Mouse (Mus musculus) embryonic facial prominence, embryonic 14.5 days (tissue): Measurements from ENCODE around the gene Pdlim3. TPM values are rescaled to one million over a fixed set of nuclear protein-coding genes. Genes with fewer than 3 reads are reported as not detected.
A peak's percentile ranks its signal among the peaks of the same experiment; 100 is the strongest.

Experiments
- ATAC-seq: fragments of 200-750 bp; cut with Nextera tagmentation; 2 replicates; pipeline ENCODE4 v1.8.0; 2017; ENCODE audit warnings: low read depth, moderate number of reproducible peaks, moderate TSS enrichment
- DNase-seq: peaks from one replicate; pipeline ENCODE4 v3.0.0-alpha.2; 2015; ENCODE audit warnings: low spot score
- H3K27ac ChIP-seq: fragments of 300-500 bp; sonication (generic); replicated peaks from 2 replicates; pipeline ENCODE4 v1.5.1; 2014; ENCODE audit warnings: low read depth, mild to moderate bottlenecking, low read length, moderate library complexity
- H3K27me3 ChIP-seq: fragments of 300-500 bp; sonication (generic); replicated peaks from 2 replicates; pipeline ENCODE4 v1.6.1; 2014; ENCODE audit warnings: low read length; ENCODE audit not compliant: control insufficient read depth, insufficient read depth
- H3K36me3 ChIP-seq: fragments of 300-500 bp; sonication (generic); 2 replicates; pipeline ENCODE4 v1.6.1; 2014; ENCODE audit warnings: low read length, mixed read lengths; ENCODE audit not compliant: control insufficient read depth, insufficient read depth
- H3K4me1 ChIP-seq: fragments of 300-500 bp; sonication (generic); 2 replicates; pipeline ENCODE4 v1.6.1; 2014; ENCODE audit warnings: antibody characterized with exemption, low read length; ENCODE audit not compliant: control insufficient read depth, insufficient read depth
- H3K4me2 ChIP-seq: fragments of 300-500 bp; sonication (generic); 2 replicates; pipeline ENCODE4 v1.6.1; 2014; ENCODE audit warnings: low read depth, mild to moderate bottlenecking, low read length, moderate library complexity, mixed read lengths
- H3K4me3 ChIP-seq: fragments of 300-500 bp; sonication (generic); 2 replicates; pipeline ENCODE4 v1.5.1; 2014; ENCODE audit warnings: low read depth, mild to moderate bottlenecking, low read length
- H3K9ac ChIP-seq: fragments of 300-500 bp; sonication (generic); 2 replicates; pipeline ENCODE4 v1.6.1; 2014; ENCODE audit warnings: low read depth, mild to moderate bottlenecking, low read length, moderate library complexity, mixed read lengths
- H3K9me3 ChIP-seq: fragments of 300-500 bp; sonication (generic); 2 replicates; pipeline ENCODE4 v1.6.1; 2016; ENCODE audit warnings: low read length; ENCODE audit not compliant: control insufficient read depth
- WGBS: fragments of 180-500 bp; shearing (Covaris S2); extraction: QIAGEN DNeasy Blood & Tissue Kit; methylation state at CpG from one replicate; pipeline ENCODE4 v1.1.7; 2014; 5-methylcytosine and 5-hydroxymethylcytosine counted together
- polyA plus RNA-seq: library from polyadenylated mRNA; unstranded; fragments of >200 nt; fragmentation: Nextera tagmentation; extraction: Ambion mirVana; gene quantifications from 2 replicates; pipeline ENCODE4 v1.2.1, GENCODE M21; 2014

The Pdlim3 gene
- polyA plus RNA-seq, 1 experiment from 2014 or later: 105 TPM

- Histone ChIP-seq H3K27me3 (no peaks in the 10 kb centered on the region), H3K27ac (peak overlapping the region; percentile 6; the same call in 1 of the 2 replicates), H3K9me3 (no peaks in the 10 kb centered on the region), H3K4me1 (no peaks in the 10 kb centered on the region), H3K4me3 (no peak overlapping the region), H3K36me3 (no peaks in the 10 kb centered on the region), H3K4me2 (no peak overlapping the region), H3K9ac (no peak overlapping the region)
- DNase-seq: no peak
- 76% methylated on average over 3 of the region's 3 CpGs for whole genome bisulfite sequencing
- no peak for ATAC-seq
These were observed 31.2 kb downstream of the Pdlim3 start for GRCm38 (mm10) chr8:45916496-45916895.

DNA sequence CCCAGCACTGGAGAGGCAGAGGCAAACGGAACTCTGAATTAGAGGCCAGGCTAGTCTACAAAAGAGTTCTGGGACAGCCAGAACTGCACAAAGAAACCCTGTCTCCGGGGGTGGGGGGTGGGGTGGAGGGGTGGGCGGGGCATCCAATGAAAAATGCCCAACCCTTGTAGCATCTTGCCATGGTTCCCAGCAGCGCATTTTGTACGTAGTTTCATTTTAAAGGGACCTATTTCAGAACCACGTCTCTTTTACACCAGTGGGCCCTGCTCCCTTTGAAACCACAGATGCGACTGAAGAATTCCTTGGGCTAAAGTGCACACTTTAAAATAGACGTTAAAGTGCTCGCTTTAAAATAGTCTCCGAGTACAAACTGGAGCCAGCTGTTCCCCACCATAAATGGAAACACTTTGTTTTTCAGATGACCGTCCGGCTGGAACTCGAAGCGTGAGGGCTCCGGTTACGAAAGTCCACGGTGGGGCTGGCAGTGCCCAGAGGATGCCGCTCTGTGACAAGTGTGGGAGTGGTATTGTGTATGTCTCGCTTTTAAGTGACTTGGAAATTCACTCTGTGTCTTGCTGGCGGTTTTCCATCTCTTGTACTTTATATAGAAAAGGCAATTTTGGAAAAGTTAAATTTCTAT, 31.9 kb downstream of the Pdlim3 start:
- H3K27ac ChIP-seq: 0 out of 2 replicates have a peak overlapping the region, but pooled peaks have one; percentile 6
- peak; percentile 58 for ATAC-seq
- no peaks in the 10 kb centered on the region for H3K9me3 ChIP-seq
- no peaks in the 10 kb centered on the region for H3K4me1 ChIP-seq
- H3K4me3 ChIP-seq: 0 out of 2 replicates have a peak overlapping the region, but pooled peaks have one; percentile 5
- no peaks in the 10 kb centered on the region for H3K36me3 ChIP-seq
- H3K27me3 ChIP-seq: no peaks in the 10 kb centered on the region
- peak overlapping the region; percentile 37 for H3K4me2 ChIP-seq
- WGBS: 43% methylated on average over 20 of the region's 20 CpGs
- DNase-seq: peak; percentile 67
- peak overlapping the region; percentile 28; the same call in 1 of the 2 replicates for H3K9ac ChIP-seq

GRCm38 (mm10) chr8:45918891-45919290, 33.6 kb downstream of the Pdlim3 start:
- Histone ChIP-seq H3K27me3 (no peaks in the 10 kb centered on the region), H3K4me3 (no peak overlapping the region), H3K9ac (no peak overlapping the region), H3K27ac (no peak overlapping the region), H3K4me1 (no peaks in the 10 kb centered on the region), H3K4me2 (no peak overlapping the region), H3K9me3 (no peaks in the 10 kb centered on the region), H3K36me3 (no peaks in the 10 kb centered on the region)
- WGBS: 84% methylated on average over 15 of the region's 15 CpGs
- no peak for DNase-seq
- ATAC-seq: no peak

GRCm38 (mm10) chr8:45920392-45920791, 35.1 kb downstream of the Pdlim3 start:
- Histone ChIP-seq H3K4me2 (no peak overlapping the region), H3K4me3 (no peak overlapping the region), H3K36me3 (no peaks in the 10 kb centered on the region), H3K4me1 (no peaks in the 10 kb centered on the region), H3K9ac (no peak overlapping the region), H3K27me3 (no peaks in the 10 kb centered on the region), H3K27ac (no peak overlapping the region), H3K9me3 (no peaks in the 10 kb centered on the region)
- DNase-seq: no peak
- ATAC-seq: no peak
- 90% methylated on average over 7 of the region's 7 CpGs for WGBS

- Histone ChIP-seq H3K4me2 (no peak overlapping the region), H3K9me3 (no peaks in the 10 kb centered on the region), H3K4me1 (no peaks in the 10 kb centered on the region), H3K27ac (no peak overlapping the region), H3K4me3 (no peak overlapping the region), H3K9ac (no peak overlapping the region), H3K36me3 (no peaks in the 10 kb centered on the region), H3K27me3 (no peaks in the 10 kb centered on the region)
- WGBS: 94% methylated on average over 7 of the region's 7 CpGs
- ATAC-seq (no peak), DNase-seq (no peak)
These were observed 36.9 kb downstream of the Pdlim3 start for GRCm38 (mm10) chr8:45922116-45922515.

- peak within 1 kb of the TSS; percentile 55 for H3K4me2 ChIP-seq
- peak; percentile 93 for DNase-seq
- no peaks in the 10 kb centered on the region for H3K4me1 ChIP-seq
- no peaks in the 10 kb centered on the region for H3K27me3 ChIP-seq
- peak within 1 kb of the TSS; percentile 34 for H3K4me3 ChIP-seq
- H3K36me3 ChIP-seq: no peaks in the 10 kb centered on the region
- WGBS: 4% methylated on average over 17 of the region's 23 CpGs
- no peaks in the 10 kb centered on the region for H3K9me3 ChIP-seq
- H3K9ac ChIP-seq: no peak within 1 kb of the TSS
- no peak within 1 kb of the TSS for H3K27ac ChIP-seq
- ATAC-seq: peak; percentile 95
These were observed 49.3 kb downstream of the Pdlim3 start, which contains the start of gene Ccdc110 for GRCm38 (mm10) chr8:45934582-45935014. Gene Ccdc110, plus strand, starts transcription at chr8:45934619.

DNA sequence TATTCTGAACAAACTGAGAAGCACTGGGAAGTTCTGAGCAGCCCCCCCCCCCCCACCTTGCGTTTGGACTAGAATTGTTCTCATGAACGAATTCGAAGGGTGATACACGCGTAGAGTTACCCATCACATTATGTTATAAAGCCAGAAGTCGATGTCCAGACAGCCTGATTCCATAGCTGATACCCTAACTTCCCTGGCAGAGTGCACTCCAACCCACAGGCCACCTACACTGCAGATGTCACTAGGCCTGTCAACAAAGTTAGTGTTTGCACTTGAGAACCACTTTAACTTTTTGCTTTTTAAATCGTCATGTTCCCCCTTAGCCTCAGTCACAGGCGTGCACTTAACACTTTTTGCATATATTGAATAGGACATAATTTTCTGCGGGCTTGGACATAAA, 51.7 kb downstream of the Pdlim3 start:
- Histone ChIP-seq H3K9ac (no peak overlapping the region), H3K9me3 (no peaks in the 10 kb centered on the region), H3K4me2 (no peak overlapping the region), H3K36me3 (no peaks in the 10 kb centered on the region), H3K27me3 (no peaks in the 10 kb centered on the region), H3K4me3 (no peak overlapping the region), H3K4me1 (no peaks in the 10 kb centered on the region), H3K27ac (no peak overlapping the region)
- whole genome bisulfite sequencing: 89% methylated on average over 9 of the region's 9 CpGs
- DNase-seq (no peak), ATAC-seq (no peak)

- ATAC-seq (no peak), DNase-seq (no peak)
- Histone ChIP-seq H3K4me1 (no peaks in the 10 kb centered on the region), H3K27me3 (no peaks in the 10 kb centered on the region), H3K9me3 (no peaks in the 10 kb centered on the region), H3K9ac (no peak overlapping the region), H3K4me3 (no peak overlapping the region), H3K36me3 (no peaks in the 10 kb centered on the region), H3K27ac (no peak overlapping the region), H3K4me2 (no peak overlapping the region)
- 90% methylated on average over 4 of the region's 4 CpGs for WGBS
These were observed 61.0 kb downstream of the Pdlim3 start for GRCm38 (mm10) chr8:45946283-45946682.

DNA sequence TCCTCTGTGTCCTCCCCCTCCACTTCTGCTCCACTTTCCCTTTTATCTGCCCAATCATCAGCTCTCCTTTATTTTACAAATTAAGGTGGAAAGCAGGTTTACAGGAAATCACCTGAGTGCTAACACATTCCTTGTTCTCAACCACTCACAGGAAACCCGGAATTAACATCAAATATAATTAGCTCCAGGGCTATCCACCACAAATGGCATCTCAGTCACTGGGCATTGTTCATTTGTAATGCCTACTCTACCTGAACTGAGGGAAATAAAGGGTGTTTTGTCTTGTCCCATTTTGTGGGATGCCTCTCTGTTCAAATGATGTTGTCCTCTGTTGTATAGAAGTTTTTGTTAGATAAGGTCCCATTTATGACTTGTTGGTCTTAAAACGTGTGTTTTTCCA, 65.4 kb downstream of the Pdlim3 start:
- no peaks in the 10 kb centered on the region for H3K4me1 ChIP-seq
- no peak overlapping the region for H3K4me3 ChIP-seq
- ATAC-seq: no peak
- WGBS: 58% methylated on average over 2 of the region's 2 CpGs
- no peaks in the 10 kb centered on the region for H3K9me3 ChIP-seq
- no peak overlapping the region for H3K27ac ChIP-seq
- H3K4me2 ChIP-seq: no peak overlapping the region
- DNase-seq: no peak
- no peaks in the 10 kb centered on the region for H3K27me3 ChIP-seq
- no peak overlapping the region for H3K9ac ChIP-seq
- no peaks in the 10 kb centered on the region for H3K36me3 ChIP-seq
